Mouse (Mus musculus) lung, postnatal 0 days (tissue): ENCODE measurements at regions not wholly inside any gene's neighbourhood (a gene's known extent, or its start where the extent isn't known, plus 50 kb on each side); places are given as distances from the start of the nearest gene placed in this dataset.

Experiments used
- ATAC-seq: fragments of 200-750 bp; cut with Nextera tagmentation; 2 replicates; pipeline ENCODE4 v1.8.0; 2017; ENCODE audit warnings: moderate library complexity
- DNase-seq: peaks from one replicate; pipeline ENCODE4 v3.0.0-alpha.2; 2016; ENCODE audit warnings: low spot score
- H3K27ac ChIP-seq: fragments of 300-500 bp; sonication (generic); 2 replicates; pipeline ENCODE4 v1.5.1; 2014; ENCODE audit warnings: antibody characterized with exemption, mild to moderate bottlenecking, low read length, mixed read lengths
- H3K27me3 ChIP-seq: fragments of 300-500 bp; sonication (generic); replicated peaks from 2 replicates; pipeline ENCODE4 v1.6.1; 2014; ENCODE audit warnings: low read length, mixed read lengths; ENCODE audit not compliant: insufficient read depth
- H3K36me3 ChIP-seq: fragments of 300-500 bp; sonication (generic); 2 replicates; pipeline ENCODE4 v1.6.1; 2014; ENCODE audit warnings: low read length, mixed read lengths; ENCODE audit not compliant: insufficient read depth
- H3K4me1 ChIP-seq: fragments of 300-500 bp; sonication (generic); 2 replicates; pipeline ENCODE4 v1.6.1; 2014; ENCODE audit warnings: antibody characterized with exemption, low read depth, low read length, mixed read lengths; ENCODE audit not compliant: insufficient read depth
- H3K4me2 ChIP-seq: fragments of 300-500 bp; sonication (generic); replicated peaks from 2 replicates; pipeline ENCODE4 v1.6.1; 2014; ENCODE audit warnings: low read depth, mild to moderate bottlenecking, low read length, moderate library complexity, mixed read lengths
- H3K4me3 ChIP-seq: fragments of 300-500 bp; sonication (generic); 2 replicates; pipeline ENCODE4 v1.5.1; 2014; ENCODE audit warnings: low read depth, low read length
- H3K9ac ChIP-seq: fragments of 300-500 bp; sonication (generic); replicated peaks from 2 replicates; pipeline ENCODE4 v1.6.1; 2014; ENCODE audit warnings: low read depth, mild to moderate bottlenecking
- H3K9me3 ChIP-seq: fragments of 300-500 bp; sonication (generic); 2 replicates; pipeline ENCODE4 v1.6.1; 2016; ENCODE audit warnings: low read length, mixed read lengths
- CTCF ChIP-seq: IDR thresholded peaks from 2 replicates; pipeline ENCODE4 v1.5.1; 2016; ENCODE audit warnings: antibody characterized with exemption, mild to moderate bottlenecking
- EP300 ChIP-seq: IDR thresholded peaks from 2 replicates; pipeline ENCODE4 v1.6.1; 2016; ENCODE audit warnings: antibody characterized with exemption, mild to moderate bottlenecking, control low read depth
- WGBS: fragments of 180-500 bp; shearing (Covaris S2); extraction: QIAGEN DNeasy Blood & Tissue Kit; methylation state at CpG from one replicate; pipeline ENCODE4 v1.1.7; 2014; 5-methylcytosine and 5-hydroxymethylcytosine counted together

DNA sequence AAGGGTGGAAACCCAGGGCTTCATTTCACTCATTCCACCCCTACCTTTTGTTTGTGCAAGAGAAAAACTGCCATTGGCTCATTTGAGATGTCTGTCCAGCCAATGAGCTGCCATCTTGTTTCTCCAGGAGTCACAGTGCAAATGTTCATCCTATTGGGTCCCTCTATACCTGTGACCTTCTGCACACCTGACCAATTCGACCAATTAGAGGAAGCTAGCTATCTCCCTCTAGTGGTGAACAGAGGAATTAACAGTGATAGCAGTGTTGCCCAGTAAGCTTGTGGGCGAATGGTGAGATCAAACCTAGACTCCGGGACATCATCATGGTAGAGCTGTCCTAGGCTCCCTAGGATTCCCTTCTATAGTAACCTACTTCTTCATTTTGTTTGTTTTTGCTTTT, 211.1 kb upstream of the Vstm2b start:
- no peaks in the 10 kb centered on the region; the same call in 1 of the 2 replicates for H3K9me3 ChIP-seq

DNA sequence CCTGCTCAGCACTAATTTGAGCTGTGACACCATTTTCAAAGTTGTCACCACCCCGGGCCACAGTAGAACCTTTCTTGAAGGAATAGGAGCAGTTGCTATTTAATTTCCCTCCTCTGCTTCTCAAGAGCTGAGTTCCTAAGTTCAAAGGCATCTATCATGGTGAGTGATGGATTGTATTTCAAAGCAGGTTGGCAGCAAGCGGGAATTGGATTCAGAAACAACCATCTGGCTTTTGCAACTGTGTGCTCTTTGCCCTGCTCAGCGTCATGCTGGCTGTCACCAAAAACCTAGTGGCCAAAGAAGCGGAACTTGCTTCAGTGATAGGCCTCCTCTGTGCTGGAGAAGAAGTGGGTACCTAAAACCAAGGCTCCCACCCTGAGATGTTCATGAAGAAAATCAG, 209.6 kb upstream of the Vstm2b start:
- no peak for TF ChIP-seq EP300
- TF ChIP-seq CTCF = no peak
- Histone ChIP-seq H3K4me3 (no peak overlapping the region), H3K27ac (no peak overlapping the region), H3K27me3 (no peaks in the 10 kb centered on the region), H3K36me3 (no peaks in the 10 kb centered on the region), H3K4me2 (no peak overlapping the region), H3K9ac (no peak overlapping the region), H3K4me1 (no peaks in the 10 kb centered on the region), H3K9me3 (no peaks in the 10 kb centered on the region; the same call in 1 of the 2 replicates)
- no peak for DNase-seq
- ATAC-seq = no peak
- 67% methylated on average over 4 of the region's 4 CpGs for WGBS

More for the DNA sequence above, 211.1 kb upstream of the Vstm2b start:
- Histone ChIP-seq H3K27me3 (no peaks in the 10 kb centered on the region), H3K4me2 (no peak overlapping the region), H3K4me1 (no peaks in the 10 kb centered on the region), H3K27ac (no peak overlapping the region), H3K4me3 (no peak overlapping the region), H3K36me3 (no peaks in the 10 kb centered on the region), H3K9ac (no peak overlapping the region)
- no peak for TF ChIP-seq EP300
- peak; percentile 13; the same call in 1 of the 2 replicates for TF ChIP-seq CTCF
- DNase-seq (no peak), ATAC-seq (no peak)
- WGBS = 76% methylated on average over 3 of the region's 3 CpGs

DNA sequence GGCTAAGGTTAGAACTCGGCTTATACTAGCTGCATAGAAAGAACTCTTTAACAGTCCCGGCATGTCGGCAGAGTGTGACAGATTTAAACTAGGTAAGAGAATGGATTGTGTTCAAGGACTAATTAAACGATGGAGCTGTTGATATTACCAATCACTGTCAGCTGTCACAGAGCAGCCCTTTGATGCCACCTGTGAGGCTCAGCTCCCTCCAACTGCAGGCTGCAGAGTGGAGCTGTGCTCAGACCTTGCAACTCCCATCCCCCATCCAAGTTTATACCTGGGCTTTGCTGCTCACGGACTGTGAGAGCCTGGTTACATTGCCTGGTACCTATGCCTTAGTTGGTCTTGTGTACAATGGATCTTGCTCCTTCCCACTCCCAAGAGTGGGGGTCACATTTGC, 204.4 kb upstream of the Vstm2b start:
- Histone ChIP-seq H3K27ac (no peak overlapping the region), H3K27me3 (no peaks in the 10 kb centered on the region), H3K4me1 (no peaks in the 10 kb centered on the region), H3K4me2 (no peak overlapping the region), H3K9me3 (no peaks in the 10 kb centered on the region), H3K9ac (no peak overlapping the region), H3K36me3 (no peaks in the 10 kb centered on the region), H3K4me3 (no peak overlapping the region)
- 46% methylated on average over 5 of the region's 5 CpGs for WGBS
- no peak for ATAC-seq
- no peak for DNase-seq
- TF ChIP-seq EP300 (no peak), CTCF (no peak)

DNA sequence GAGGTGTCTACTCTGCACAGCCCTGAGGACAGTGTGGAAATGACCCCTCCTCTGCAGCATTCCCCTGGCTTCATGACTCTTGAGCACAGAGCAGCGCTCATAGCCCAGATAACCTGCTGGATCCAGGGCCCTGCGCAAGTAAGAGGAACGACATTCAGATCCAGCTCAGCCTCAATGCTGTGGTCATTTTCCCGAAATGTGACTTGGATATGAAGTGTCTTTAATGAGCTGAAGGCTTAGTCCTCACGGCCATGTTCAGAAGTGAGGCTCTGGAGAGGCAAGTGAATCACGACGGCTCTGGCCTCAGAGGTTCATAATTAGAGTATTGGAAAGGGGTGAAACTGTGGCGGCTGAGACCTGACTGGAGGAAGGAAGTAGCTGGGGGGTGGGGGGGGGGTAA, 200.6 kb upstream of the Vstm2b start:
- Histone ChIP-seq H3K27ac (no peak overlapping the region), H3K4me2 (no peak overlapping the region), H3K4me3 (no peak overlapping the region), H3K4me1 (no peaks in the 10 kb centered on the region), H3K36me3 (no peaks in the 10 kb centered on the region), H3K9me3 (no peaks in the 10 kb centered on the region), H3K27me3 (no peaks in the 10 kb centered on the region), H3K9ac (no peak overlapping the region)
- 68% methylated on average over 8 of the region's 8 CpGs for WGBS
- no peak for TF ChIP-seq CTCF
- TF ChIP-seq EP300 = no peak
- no peak for ATAC-seq
- DNase-seq = no peak

DNA sequence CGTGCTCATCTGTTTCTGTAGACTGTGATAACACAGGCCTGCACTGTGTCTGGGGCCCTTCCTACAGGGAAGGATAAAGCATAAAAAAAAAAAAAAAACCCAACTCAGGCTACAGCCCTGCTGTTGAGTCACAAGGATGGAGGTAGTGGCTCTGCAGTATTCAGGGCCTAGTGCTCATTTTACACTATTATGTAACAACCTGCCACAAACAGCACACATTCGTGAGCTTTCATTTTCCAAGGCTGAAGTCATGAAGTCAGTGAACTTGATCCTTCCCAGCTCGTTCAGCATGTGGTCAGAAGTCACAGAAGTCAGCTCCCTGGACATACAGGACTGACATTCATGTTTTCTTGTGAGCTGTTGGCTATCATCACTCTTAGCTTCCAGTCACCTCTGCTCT, 199.8 kb upstream of the Vstm2b start:
- no peaks in the 10 kb centered on the region for H3K9me3 ChIP-seq
- no peaks in the 10 kb centered on the region for H3K4me1 ChIP-seq
- H3K27ac ChIP-seq = no peak overlapping the region
- H3K9ac ChIP-seq = no peak overlapping the region
- H3K4me3 ChIP-seq = no peak overlapping the region
- DNase-seq (no peak), ATAC-seq (no peak)
- no peak overlapping the region for H3K4me2 ChIP-seq
- no peaks in the 10 kb centered on the region for H3K27me3 ChIP-seq
- no peaks in the 10 kb centered on the region for H3K36me3 ChIP-seq
- WGBS = 47% methylated on average over 3 of the region's 3 CpGs
- TF ChIP-seq CTCF = no peak
- no peak for TF ChIP-seq EP300

DNA sequence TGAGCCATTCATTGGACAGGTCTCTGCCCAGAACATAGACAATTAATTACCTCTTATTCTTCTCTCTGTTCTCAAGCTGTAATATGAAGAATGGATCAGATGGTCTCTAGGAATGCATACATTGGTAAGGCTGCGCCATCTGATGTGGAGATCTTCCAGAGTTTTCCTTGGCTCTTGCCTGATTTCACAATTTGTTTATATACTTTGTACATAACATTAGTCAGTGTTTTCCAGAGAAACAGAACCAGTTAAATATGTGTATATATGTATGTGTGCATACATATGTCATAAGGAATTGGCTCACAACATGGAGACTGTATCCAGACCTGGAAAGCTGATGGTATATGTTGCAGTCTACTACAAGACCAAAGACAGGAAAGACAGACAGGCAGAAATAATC, 198.5 kb upstream of the Vstm2b start:
- 84% methylated on average over 1 of the region's 1 CpGs for WGBS
- TF ChIP-seq EP300 (no peak), CTCF (no peak)
- Histone ChIP-seq H3K4me1 (no peaks in the 10 kb centered on the region), H3K9me3 (no peaks in the 10 kb centered on the region), H3K36me3 (no peaks in the 10 kb centered on the region), H3K27ac (no peak overlapping the region), H3K9ac (no peak overlapping the region), H3K4me2 (no peak overlapping the region), H3K27me3 (no peaks in the 10 kb centered on the region), H3K4me3 (no peak overlapping the region)
- no peak for DNase-seq
- no peak for ATAC-seq

DNA sequence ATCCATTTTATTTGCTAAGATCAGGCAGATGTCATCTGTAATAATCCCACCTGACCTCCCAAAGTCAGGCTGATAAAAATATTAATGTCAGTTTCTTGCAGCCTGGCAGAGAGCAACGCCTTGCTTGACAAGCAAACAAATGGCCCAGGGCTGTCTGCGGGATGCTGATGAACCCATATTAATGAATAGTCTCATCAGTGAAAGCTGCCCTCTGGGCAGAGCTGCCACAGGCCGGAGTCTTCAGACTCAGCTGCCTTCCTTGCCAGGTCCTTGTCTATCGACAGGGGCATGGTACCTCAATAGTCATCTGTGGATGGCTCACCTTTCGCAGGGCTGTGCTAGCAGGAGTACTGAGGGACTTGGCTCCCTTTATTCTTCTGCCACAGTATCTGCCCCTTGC, 197.5 kb upstream of the Vstm2b start:
- H3K4me2 ChIP-seq = no peak overlapping the region
- H3K4me1 ChIP-seq = no peaks in the 10 kb centered on the region
- TF ChIP-seq CTCF (no peak), EP300 (no peak)
- no peak overlapping the region for H3K9ac ChIP-seq
- no peak overlapping the region for H3K4me3 ChIP-seq
- no peak for DNase-seq
- no peak for ATAC-seq
- no peaks in the 10 kb centered on the region for H3K27me3 ChIP-seq
- H3K36me3 ChIP-seq = no peaks in the 10 kb centered on the region
- H3K27ac ChIP-seq = no peak overlapping the region
- H3K9me3 ChIP-seq = no peaks in the 10 kb centered on the region
- 80% methylated on average over 5 of the region's 5 CpGs for WGBS
